19 mouse cellular contexts compared by ENCODE assay signal in the genomic region with DNA sequence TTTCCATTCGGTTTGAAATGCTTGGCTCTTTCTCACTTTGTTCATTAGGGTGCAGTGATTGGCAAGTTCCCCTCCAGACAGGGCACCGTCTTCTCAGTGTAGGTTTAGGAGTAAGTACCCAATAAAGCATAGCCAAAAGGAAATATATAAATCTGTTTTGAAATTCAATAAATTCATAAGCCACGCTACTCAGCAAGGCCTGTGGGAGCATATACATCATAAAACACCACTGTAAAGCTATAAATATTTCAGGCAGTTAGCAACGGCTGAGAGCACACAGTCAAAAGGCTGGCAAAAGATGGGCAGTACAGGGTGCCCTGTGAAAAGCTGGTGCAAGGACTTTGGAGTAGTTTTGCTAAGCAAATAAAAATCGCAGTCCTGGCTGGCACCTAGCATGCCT.
DNase-seq lines count a peak whose midpoint lies in the region; ATAC-seq and TF ChIP-seq lines count a peak whose summit lies in the region.
"Had no signal": no experiment of that assay in that cellular context is flagged by ENCODE, and none has a peak within 500 bp of the region (broad histone marks: within the 10 kb centered on the region; RNA-seq: fewer than 3 reads in every experiment).

No protein-coding gene starts in this region.

- TF ChIP-seq CTCF in liver, postnatal 0 days (IDR thresholded peaks at IDR 0.05; ENCODE audit: low read depth) = no peak

- no peak overlapping the region for H3K27ac ChIP-seq in kidney, embryonic 15.5 days
- H3K27ac ChIP-seq in midbrain, embryonic 16.5 days (ENCODE audit: low read length) = no peak overlapping the region
- H3K27ac ChIP-seq in midbrain, embryonic 11.5 days (ENCODE audit: low read depth, low read length) = no peak overlapping the region
- H3K27ac ChIP-seq in neural tube, embryonic 13.5 days (replicated peaks) = no peak overlapping the region
- no peak overlapping the region for H3K27ac ChIP-seq in liver, postnatal 0 days (ENCODE audit: low read depth)
- H3K27ac ChIP-seq: embryonic facial prominence, embryonic 15.5 days; forebrain, embryonic 10.5 days; gastrocnemius, adult 2 months had no signal

- no peaks in the 10 kb centered on the region for H3K27me3 ChIP-seq in kidney, embryonic 15.5 days
- H3K27me3 ChIP-seq in midbrain, embryonic 16.5 days (ENCODE audit: control insufficient read depth, insufficient read depth, low read depth, low read length) = no peaks in the 10 kb centered on the region
- H3K27me3 ChIP-seq in midbrain, embryonic 11.5 days (ENCODE audit: control insufficient read depth, insufficient read depth, low read length) = no peaks in the 10 kb centered on the region
- no peaks in the 10 kb centered on the region for H3K27me3 ChIP-seq in neural tube, embryonic 13.5 days
- no peaks in the 10 kb centered on the region for H3K27me3 ChIP-seq in liver, postnatal 0 days (ENCODE audit: insufficient read depth, low read length)
- H3K27me3 ChIP-seq: embryonic facial prominence, embryonic 15.5 days; heart, embryonic 12.5 days had no signal

- H3K9me3 ChIP-seq in kidney, embryonic 15.5 days (replicated peaks) = no peaks in the 10 kb centered on the region
- no peaks in the 10 kb centered on the region for H3K9me3 ChIP-seq in midbrain, embryonic 16.5 days (replicated peaks; ENCODE audit: control insufficient read depth, low read length, poor library complexity, severe bottlenecking)
- no peaks in the 10 kb centered on the region for H3K9me3 ChIP-seq in midbrain, embryonic 11.5 days (ENCODE audit: control insufficient read depth, low read length)
- no peaks in the 10 kb centered on the region for H3K9me3 ChIP-seq in neural tube, embryonic 13.5 days
- no peaks in the 10 kb centered on the region for H3K9me3 ChIP-seq in liver, postnatal 0 days (ENCODE audit: low read length)
- H3K9me3 ChIP-seq: embryonic facial prominence, embryonic 15.5 days; forebrain, embryonic 10.5 days had no signal

- H3K4me2 ChIP-seq in kidney, embryonic 15.5 days = no peak overlapping the region
- no peak overlapping the region for H3K4me2 ChIP-seq in midbrain, embryonic 16.5 days (ENCODE audit: low read length)
- no peak overlapping the region for H3K4me2 ChIP-seq in midbrain, embryonic 11.5 days
- H3K4me2 ChIP-seq in neural tube, embryonic 13.5 days = no peak overlapping the region
- H3K4me2 ChIP-seq in liver, postnatal 0 days (ENCODE audit: low read depth, low read length) = no peak overlapping the region
- H3K4me2 ChIP-seq: embryonic facial prominence, embryonic 15.5 days; heart, embryonic 12.5 days had no signal

- no peak for TF ChIP-seq EP300 in liver, postnatal 0 days (IDR thresholded peaks at IDR 0.05; ENCODE audit: low read depth)

- H3K4me3 ChIP-seq in kidney, embryonic 15.5 days (replicated peaks) = no peak overlapping the region
- no peak overlapping the region for H3K4me3 ChIP-seq in midbrain, embryonic 16.5 days (ENCODE audit: low read depth, low read length)
- no peak overlapping the region for H3K4me3 ChIP-seq in midbrain, embryonic 11.5 days (ENCODE audit: low read depth, low read length)
- H3K4me3 ChIP-seq in neural tube, embryonic 13.5 days = no peak overlapping the region
- no peak overlapping the region for H3K4me3 ChIP-seq in liver, postnatal 0 days (ENCODE audit: low read depth, low read length)
- H3K4me3 ChIP-seq: embryonic facial prominence, embryonic 15.5 days; erythroblast, embryonic 14.5 days; forebrain, embryonic 10.5 days; gastrocnemius, adult 2 months; heart, embryonic 12.5 days had no signal

- no peaks in the 10 kb centered on the region for H3K36me3 ChIP-seq in kidney, embryonic 15.5 days
- H3K36me3 ChIP-seq in midbrain, embryonic 16.5 days (ENCODE audit: control insufficient read depth, insufficient read depth, low read length) = no peaks in the 10 kb centered on the region
- no peaks in the 10 kb centered on the region for H3K36me3 ChIP-seq in midbrain, embryonic 11.5 days (ENCODE audit: control insufficient read depth, insufficient read depth, low read length)
- no peaks in the 10 kb centered on the region for H3K36me3 ChIP-seq in neural tube, embryonic 13.5 days
- H3K36me3 ChIP-seq in liver, postnatal 0 days (replicated peaks; ENCODE audit: insufficient read depth, low read length) = no peaks in the 10 kb centered on the region
- H3K36me3 ChIP-seq: embryonic facial prominence, embryonic 15.5 days; forebrain, embryonic 10.5 days; heart, embryonic 12.5 days had no signal

- no peak for DNase-seq in kidney, postnatal 36 days
- no peak for DNase-seq in midbrain, embryonic 11.5 days (ENCODE audit: low spot score, missing footprints)
- DNase-seq in retina, postnatal 1 day = peak; percentile 34
- DNase-seq in liver, postnatal 0 days = no peak
- no peak for DNase-seq in urinary bladder, postnatal 25 days (ENCODE audit: low spot score)
- DNase-seq: adrenal gland, postnatal 10 days; cerebellum, adult 18-20 months; cerebellum, adult 9-11 months; cerebellum, postnatal 36 days; gastrocnemius, adult 2 months; gastrocnemius, postnatal 25 days had no signal

- WGBS in kidney, embryonic 15.5 days = 46% methylated on average over 5 of the region's 5 CpGs
- 69% methylated on average over 5 of the region's 5 CpGs for WGBS in midbrain, embryonic 16.5 days
- WGBS in midbrain, embryonic 11.5 days = 86% methylated on average over 5 of the region's 5 CpGs
- WGBS in neural tube, embryonic 13.5 days = 57% methylated on average over 5 of the region's 5 CpGs
- WGBS in liver, postnatal 0 days (ENCODE audit: insufficient replicate concordance) = 63% methylated on average over 5 of the region's 5 CpGs

- ATAC-seq in kidney, embryonic 15.5 days (replicated peaks; ENCODE audit: low FRiP score) = 0 out of 2 replicates have a peak, but pooled peaks have one; percentile 25
- 0 out of 2 replicates have a peak, but pooled peaks have one; percentile 32 for ATAC-seq in midbrain, embryonic 16.5 days
- ATAC-seq in midbrain, embryonic 11.5 days (ENCODE audit: low FRiP score) = no peak
- peak; percentile 65 for ATAC-seq in neural tube, embryonic 13.5 days (ENCODE audit: low read depth)
- ATAC-seq in liver, postnatal 0 days = no peak
- ATAC-seq: forebrain, embryonic 14.5 days had no signal

- no peaks in the 10 kb centered on the region for H3K4me1 ChIP-seq in kidney, embryonic 15.5 days
- no peaks in the 10 kb centered on the region for H3K4me1 ChIP-seq in midbrain, embryonic 16.5 days (ENCODE audit: control insufficient read depth, insufficient read depth, low read length)
- no peaks in the 10 kb centered on the region for H3K4me1 ChIP-seq in midbrain, embryonic 11.5 days (ENCODE audit: control insufficient read depth, insufficient read depth, low read length)
- no peaks in the 10 kb centered on the region; the same call in 1 of the 2 replicates for H3K4me1 ChIP-seq in neural tube, embryonic 13.5 days (replicated peaks)
- no peaks in the 10 kb centered on the region for H3K4me1 ChIP-seq in liver, postnatal 0 days (ENCODE audit: insufficient read depth)
- H3K4me1 ChIP-seq: embryonic facial prominence, embryonic 15.5 days; forebrain, embryonic 10.5 days; heart, embryonic 12.5 days had no signal

- no peak overlapping the region for H3K9ac ChIP-seq in kidney, embryonic 15.5 days
- H3K9ac ChIP-seq in midbrain, embryonic 16.5 days (ENCODE audit: low read depth, low read length) = no peak overlapping the region
- no peak overlapping the region for H3K9ac ChIP-seq in midbrain, embryonic 11.5 days (ENCODE audit: low read length)
- no peak overlapping the region for H3K9ac ChIP-seq in neural tube, embryonic 13.5 days
- no peak overlapping the region for H3K9ac ChIP-seq in liver, postnatal 0 days (replicated peaks)
- H3K9ac ChIP-seq: embryonic facial prominence, embryonic 15.5 days; heart, embryonic 12.5 days had no signal

Comparison
In these comparisons a context has a peak if more than half of its experiments do, and no peak if none do; other contexts are left out.
1. ATAC-seq: peak in kidney, embryonic 15.5 days (single experiment), midbrain, embryonic 16.5 days (single experiment) and neural tube, embryonic 13.5 days (single experiment); none in midbrain, embryonic 11.5 days (single experiment) and liver, postnatal 0 days (single experiment).